Mouse (Mus musculus): ENCODE measurements around the gene Gatd1. TPM values are rescaled to one million over a fixed set of nuclear protein-coding genes. Genes with fewer than 3 reads are reported as not detected.

Gene Gatd1
- polyA plus RNA-seq (2014; fragmentation: Illumina TruSeq; extraction: RNeasy Lipid Tissue Mini Kit (QIAGEN cat#74804); ENCODE audit: insufficient read depth, low read depth, low replicate concordance) = 24.6 TPM

GRCm38 (mm10) chr7:141413809-141414584 lies at the start of gene Gatd1:
TSS of gene Gatd1 (minus strand) at chr7:141414136.

GRCm38 (mm10) chr7:141460391-141461113 lies 46.6 kb upstream of the Gatd1 start, which contains the start of gene Cracr2b:
TSS of gene Cracr2b (plus strand) at chr7:141461094.

GRCm38 (mm10) chr7:141454967-141455551 lies 41.1 kb upstream of the Gatd1 start, which contains the start of gene Pnpla2:
TSS of gene Pnpla2 (plus strand) at chr7:141455198.

GRCm38 (mm10) chr7:141447110-141447991 lies 33.4 kb upstream of the Gatd1 start, which contains the start of gene Rplp2:
TSS of gene Rplp2 (plus strand) at chr7:141447370.

GRCm38 (mm10) chr7:141443828-141444237 lies 29.9 kb upstream of the Gatd1 start, which contains the start of gene Pidd1:
TSS of gene Pidd1 (minus strand) at chr7:141444025.

GRCm38 (mm10) chr7:141437178-141438120 lies 23.5 kb upstream of the Gatd1 start, which contains the start of gene Slc25a22:
TSS of gene Slc25a22 (minus strand) at chr7:141437892.

GRCm38 (mm10) chr7:141429310-141429709 lies 15.4 kb upstream of the Gatd1 start, which contains the start of gene Cend1:
TSS of gene Cend1 (minus strand) at chr7:141429491.

GRCm38 (mm10) chr7:141391625-141392551 lies 22.0 kb downstream of the Gatd1 start, which contains the start of gene Taldo1:
TSS of gene Taldo1 (plus strand) at chr7:141392199.

Other genes with a start within 250 kb of the Gatd1 start
- 139 TPM for gene Rnh1, start 241.3 kb downstream of the Gatd1 start, polyA plus RNA-seq (2014; fragmentation: Illumina TruSeq; extraction: RNeasy Lipid Tissue Mini Kit (QIAGEN cat#74804); ENCODE audit: insufficient read depth, low read depth, low replicate concordance)
- gene Hras, start 220.1 kb downstream of the Gatd1 start, polyA plus RNA-seq (2014; fragmentation: Illumina TruSeq; extraction: RNeasy Lipid Tissue Mini Kit (QIAGEN cat#74804); ENCODE audit: insufficient read depth, low read depth, low replicate concordance) = 93.0 TPM
- 7.3 TPM for gene Lrrc56, start 220.0 kb downstream of the Gatd1 start, polyA plus RNA-seq (2014; fragmentation: Illumina TruSeq; extraction: RNeasy Lipid Tissue Mini Kit (QIAGEN cat#74804); ENCODE audit: insufficient read depth, low read depth, low replicate concordance)
- 1.0 TPM for gene Lmntd2, start 200.1 kb downstream of the Gatd1 start, polyA plus RNA-seq (2014; fragmentation: Illumina TruSeq; extraction: RNeasy Lipid Tissue Mini Kit (QIAGEN cat#74804); ENCODE audit: insufficient read depth, low read depth, low replicate concordance)
- 55.1 TPM for gene Rassf7, start 198.3 kb downstream of the Gatd1 start, polyA plus RNA-seq (2014; fragmentation: Illumina TruSeq; extraction: RNeasy Lipid Tissue Mini Kit (QIAGEN cat#74804); ENCODE audit: insufficient read depth, low read depth, low replicate concordance)
- 26.6 TPM for gene Phrf1, start 185.4 kb downstream of the Gatd1 start, polyA plus RNA-seq (2014; fragmentation: Illumina TruSeq; extraction: RNeasy Lipid Tissue Mini Kit (QIAGEN cat#74804); ENCODE audit: insufficient read depth, low read depth, low replicate concordance)
- 21.8 TPM for gene Irf7, start 147.7 kb downstream of the Gatd1 start, polyA plus RNA-seq (2014; fragmentation: Illumina TruSeq; extraction: RNeasy Lipid Tissue Mini Kit (QIAGEN cat#74804); ENCODE audit: insufficient read depth, low read depth, low replicate concordance)
- gene Cdhr5, start 137.3 kb downstream of the Gatd1 start, polyA plus RNA-seq (2014; fragmentation: Illumina TruSeq; extraction: RNeasy Lipid Tissue Mini Kit (QIAGEN cat#74804); ENCODE audit: insufficient read depth, low read depth, low replicate concordance) = 0.23 TPM
- not detected for gene Sct, start 135.0 kb downstream of the Gatd1 start, polyA plus RNA-seq (2014; fragmentation: Illumina TruSeq; extraction: RNeasy Lipid Tissue Mini Kit (QIAGEN cat#74804); ENCODE audit: insufficient read depth, low read depth, low replicate concordance)
- gene Drd4, start 122.1 kb downstream of the Gatd1 start, polyA plus RNA-seq (2014; fragmentation: Illumina TruSeq; extraction: RNeasy Lipid Tissue Mini Kit (QIAGEN cat#74804); ENCODE audit: insufficient read depth, low read depth, low replicate concordance) = not detected
- gene Deaf1, start 86.4 kb downstream of the Gatd1 start, polyA plus RNA-seq (2014; fragmentation: Illumina TruSeq; extraction: RNeasy Lipid Tissue Mini Kit (QIAGEN cat#74804); ENCODE audit: insufficient read depth, low read depth, low replicate concordance) = 20.4 TPM
- gene Tmem80, start 86.4 kb downstream of the Gatd1 start, polyA plus RNA-seq (2014; fragmentation: Illumina TruSeq; extraction: RNeasy Lipid Tissue Mini Kit (QIAGEN cat#74804); ENCODE audit: insufficient read depth, low read depth, low replicate concordance) = 25.4 TPM
- 30.4 TPM for gene Eps8l2, start 75.3 kb downstream of the Gatd1 start, polyA plus RNA-seq (2014; fragmentation: Illumina TruSeq; extraction: RNeasy Lipid Tissue Mini Kit (QIAGEN cat#74804); ENCODE audit: insufficient read depth, low read depth, low replicate concordance)
- gene Taldo1, start 21.9 kb downstream of the Gatd1 start, polyA plus RNA-seq (2014; fragmentation: Illumina TruSeq; extraction: RNeasy Lipid Tissue Mini Kit (QIAGEN cat#74804); ENCODE audit: insufficient read depth, low read depth, low replicate concordance) = 203 TPM
- 0.50 TPM for gene Cend1, start 15.4 kb upstream of the Gatd1 start, polyA plus RNA-seq (2014; fragmentation: Illumina TruSeq; extraction: RNeasy Lipid Tissue Mini Kit (QIAGEN cat#74804); ENCODE audit: insufficient read depth, low read depth, low replicate concordance)
- gene Slc25a22, start 23.8 kb upstream of the Gatd1 start, polyA plus RNA-seq (2014; fragmentation: Illumina TruSeq; extraction: RNeasy Lipid Tissue Mini Kit (QIAGEN cat#74804); ENCODE audit: insufficient read depth, low read depth, low replicate concordance) = 12.9 TPM
- 0.81 TPM for gene Pidd1, start 29.9 kb upstream of the Gatd1 start, polyA plus RNA-seq (2014; fragmentation: Illumina TruSeq; extraction: RNeasy Lipid Tissue Mini Kit (QIAGEN cat#74804); ENCODE audit: insufficient read depth, low read depth, low replicate concordance)
- gene Rplp2, start 33.2 kb upstream of the Gatd1 start, polyA plus RNA-seq (2014; fragmentation: Illumina TruSeq; extraction: RNeasy Lipid Tissue Mini Kit (QIAGEN cat#74804); ENCODE audit: insufficient read depth, low read depth, low replicate concordance) = 1,656 TPM
- gene Pnpla2, start 41.1 kb upstream of the Gatd1 start, polyA plus RNA-seq (2014; fragmentation: Illumina TruSeq; extraction: RNeasy Lipid Tissue Mini Kit (QIAGEN cat#74804); ENCODE audit: insufficient read depth, low read depth, low replicate concordance) = 109 TPM
- 126 TPM for gene Cracr2b, start 47.0 kb upstream of the Gatd1 start, polyA plus RNA-seq (2014; fragmentation: Illumina TruSeq; extraction: RNeasy Lipid Tissue Mini Kit (QIAGEN cat#74804); ENCODE audit: insufficient read depth, low read depth, low replicate concordance)
- gene Cd151, start 53.3 kb upstream of the Gatd1 start, polyA plus RNA-seq (2014; fragmentation: Illumina TruSeq; extraction: RNeasy Lipid Tissue Mini Kit (QIAGEN cat#74804); ENCODE audit: insufficient read depth, low read depth, low replicate concordance) = 213 TPM
- gene Polr2l, start 61.0 kb upstream of the Gatd1 start, polyA plus RNA-seq (2014; fragmentation: Illumina TruSeq; extraction: RNeasy Lipid Tissue Mini Kit (QIAGEN cat#74804); ENCODE audit: insufficient read depth, low read depth, low replicate concordance) = 44.0 TPM
- gene Tspan4, start 61.1 kb upstream of the Gatd1 start, polyA plus RNA-seq (2014; fragmentation: Illumina TruSeq; extraction: RNeasy Lipid Tissue Mini Kit (QIAGEN cat#74804); ENCODE audit: insufficient read depth, low read depth, low replicate concordance) = 42.4 TPM
- 17.6 TPM for gene Chid1, start 125.7 kb upstream of the Gatd1 start, polyA plus RNA-seq (2014; fragmentation: Illumina TruSeq; extraction: RNeasy Lipid Tissue Mini Kit (QIAGEN cat#74804); ENCODE audit: insufficient read depth, low read depth, low replicate concordance)
- 28.1 TPM for gene Ap2a2, start 148.0 kb upstream of the Gatd1 start, polyA plus RNA-seq (2014; fragmentation: Illumina TruSeq; extraction: RNeasy Lipid Tissue Mini Kit (QIAGEN cat#74804); ENCODE audit: insufficient read depth, low read depth, low replicate concordance)
- not detected for gene Muc6, start 241.2 kb upstream of the Gatd1 start, polyA plus RNA-seq (2014; fragmentation: Illumina TruSeq; extraction: RNeasy Lipid Tissue Mini Kit (QIAGEN cat#74804); ENCODE audit: insufficient read depth, low read depth, low replicate concordance)